Mouse (Mus musculus) brain, embryonic 14.5 days (tissue): Measurements from ENCODE around the gene Btnl2.

Experiments
- CTCF ChIP-seq: fragments of 200-500 bp; IDR thresholded peaks from 2 replicates; pipeline ENCODE4 v1.5.1; 2012; ENCODE audit warnings: inconsistent platforms, mild to moderate bottlenecking, moderate library complexity, borderline replicate concordance; ENCODE audit not compliant: insufficient read depth, insufficient read length; ENCODE audit errors: extremely low read depth
- POLR2A ChIP-seq: fragments of 200-500 bp; IDR thresholded peaks from 2 replicates; pipeline ENCODE4 v1.6.1; 2012; ENCODE audit warnings: mild to moderate bottlenecking, inconsistent platforms, borderline replicate concordance; ENCODE audit not compliant: poor library complexity, insufficient read depth, insufficient read length, severe bottlenecking; ENCODE audit errors: extremely low read depth

GRCm38 (mm10) chr17:34376847-34377246, 22.2 kb downstream of the Btnl2 start, which contains the start of gene Btnl1:
- TF ChIP-seq CTCF (no peak), POLR2A (no peak)
